Mouse (Mus musculus) forebrain, embryonic 12.5 days (tissue): ENCODE results near the gene Sqstm1. TPM values are rescaled to one million over a fixed set of nuclear protein-coding genes. Genes with fewer than 3 reads are reported as not detected.
A peak's percentile ranks its signal among the peaks of the same experiment; 100 is the strongest.

ENCODE experiments used
- ATAC-seq: fragments of 200-750 bp; cut with Nextera tagmentation; 2 replicates; pipeline ENCODE4 v1.8.0; 2017; ENCODE audit warnings: moderate TSS enrichment; ENCODE audit not compliant: low FRiP score
- H3K27ac ChIP-seq: fragments of 300-500 bp; sonication (generic); 2 replicates; pipeline ENCODE4 v1.5.1; 2016; ENCODE audit warnings: mild to moderate bottlenecking
- H3K27me3 ChIP-seq: fragments of 300-500 bp; sonication (generic); 2 replicates; pipeline ENCODE4 v1.6.1; 2016; ENCODE audit warnings: mild to moderate bottlenecking
- H3K36me3 ChIP-seq: fragments of 300-500 bp; sonication (generic); replicated peaks from 2 replicates; pipeline ENCODE4 v1.6.1; 2016; ENCODE audit warnings: mild to moderate bottlenecking
- H3K4me1 ChIP-seq: fragments of 300-500 bp; sonication (generic); 2 replicates; pipeline ENCODE4 v1.6.1; 2016
- H3K4me2 ChIP-seq: fragments of 300-500 bp; sonication (generic); 2 replicates; pipeline ENCODE4 v1.6.1; 2016; ENCODE audit warnings: mild to moderate bottlenecking, moderate library complexity
- H3K4me3 ChIP-seq: fragments of 300-500 bp; sonication (generic); replicated peaks from 2 replicates; pipeline ENCODE4 v1.5.1; 2016; ENCODE audit warnings: mild to moderate bottlenecking
- H3K9ac ChIP-seq: fragments of 300-500 bp; sonication (generic); 2 replicates; pipeline ENCODE4 v1.6.1; 2016; ENCODE audit warnings: mild to moderate bottlenecking
- H3K9me3 ChIP-seq: fragments of 300-500 bp; sonication (generic); 2 replicates; pipeline ENCODE4 v1.6.1; 2016
- WGBS: fragments of 180-500 bp; shearing (Covaris S2); methylation state at CpG from one replicate; pipeline ENCODE4 v1.1.7; 2016; 5-methylcytosine and 5-hydroxymethylcytosine counted together
- polyA plus RNA-seq: library from polyadenylated mRNA; unstranded; fragments of >200 nt; fragmentation: Nextera tagmentation; extraction: Ambion mirVana; gene quantifications from 2 replicates; pipeline ENCODE4 v1.2.1, GENCODE M21; 2016

The Sqstm1 gene
- polyA plus RNA-seq, 1 experiment from 2014 or later, result 169 TPM

DNA sequence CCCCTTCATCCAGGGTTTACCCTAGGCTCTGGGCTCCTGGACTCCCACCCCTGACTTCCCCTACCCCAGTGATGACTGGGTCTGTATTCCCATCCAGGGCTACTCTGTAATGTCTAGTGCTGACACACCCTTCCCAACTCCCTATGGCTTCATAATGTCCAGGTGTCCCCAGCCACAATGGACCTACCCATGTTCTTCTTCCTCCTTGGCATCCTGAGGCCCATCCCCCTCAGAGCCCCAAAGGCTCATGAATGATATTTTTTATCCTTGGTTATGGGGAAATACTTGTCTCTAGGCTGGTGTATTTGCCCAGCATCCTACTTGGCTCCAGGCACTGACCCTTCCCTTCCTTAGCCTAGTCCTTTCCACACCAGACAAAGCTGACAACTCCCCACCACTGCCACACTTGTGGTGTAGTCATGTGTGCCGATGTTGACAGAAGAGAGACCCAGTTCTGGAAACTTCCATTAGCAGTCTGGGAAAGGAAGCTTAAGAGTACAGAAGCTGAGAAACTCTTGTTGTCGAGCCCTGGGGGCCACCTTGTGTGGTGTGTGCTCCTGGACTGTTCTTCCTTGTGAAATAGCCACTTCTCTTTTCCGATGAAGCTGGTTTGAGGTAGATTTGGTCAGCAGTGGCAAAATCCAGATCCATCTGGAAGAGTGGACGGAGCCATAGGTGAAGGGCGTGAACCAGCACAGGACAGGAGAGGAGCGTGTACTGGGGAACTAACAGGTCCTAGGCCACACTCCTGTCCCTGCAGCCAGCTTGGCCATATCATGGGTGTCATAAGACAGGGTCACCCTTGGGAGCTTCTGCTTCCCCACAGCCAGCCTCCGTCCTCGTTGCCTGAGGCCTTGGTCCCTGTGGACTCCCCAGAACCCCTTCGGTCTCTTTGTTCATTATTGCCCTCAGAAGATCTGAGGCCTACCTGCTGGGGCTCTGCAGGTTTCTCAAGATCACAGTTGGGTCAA, 28.5 kb upstream of the Sqstm1 start:
- Histone ChIP-seq H3K9ac (no peak overlapping the region), H3K36me3 (peaks cover 14% of the 10 kb centered on the region), H3K4me2 (no peak overlapping the region), H3K4me3 (no peak overlapping the region), H3K27me3 (peaks cover 39% of the 10 kb centered on the region), H3K9me3 (no peaks in the 10 kb centered on the region), H3K27ac (no peak overlapping the region), H3K4me1 (peaks cover 15% of the 10 kb centered on the region)
- WGBS, result 90% methylated on average over 9 of the region's 9 CpGs
- no peak for ATAC-seq

DNA sequence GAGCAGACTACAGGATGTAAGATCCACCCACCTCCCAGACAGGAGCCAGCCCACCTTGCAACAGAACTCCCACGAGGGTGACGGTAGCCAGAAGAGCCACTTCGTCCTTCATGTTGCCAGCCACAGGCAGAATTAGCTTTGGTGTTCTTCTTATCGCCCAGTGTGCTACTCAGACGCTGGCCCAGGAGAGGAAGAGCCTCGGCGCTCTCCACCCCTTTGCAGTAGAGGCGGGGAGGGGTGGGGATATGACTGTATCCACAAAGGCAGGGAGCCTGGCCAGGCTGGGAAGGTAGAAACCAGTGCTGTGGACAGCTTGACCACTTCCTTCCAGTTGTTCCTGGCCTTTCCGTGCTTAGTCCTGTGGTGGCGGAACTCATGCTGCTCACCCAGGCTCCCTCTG, 27.7 kb upstream of the Sqstm1 start, which contains the start of gene Ltc4s:
Ltc4s (minus strand) TSS at position 293 of the 400 bp plus-strand sequence.
- peaks cover 15% of the 10 kb centered on the region for H3K4me1 ChIP-seq
- H3K9ac ChIP-seq, result no peak within 1 kb of the TSS
- 57% methylated on average over 10 of the region's 10 CpGs for WGBS
- H3K4me2 ChIP-seq, result peak within 1 kb of the TSS; percentile 91
- H3K36me3 ChIP-seq, result peaks cover 22% of the 10 kb centered on the region
- peak within 1 kb of the TSS; percentile 59 for H3K4me3 ChIP-seq
- peaks cover 39% of the 10 kb centered on the region for H3K27me3 ChIP-seq
- no peak within 1 kb of the TSS for H3K27ac ChIP-seq
- ATAC-seq, result no peak
- no peaks in the 10 kb centered on the region for H3K9me3 ChIP-seq

DNA sequence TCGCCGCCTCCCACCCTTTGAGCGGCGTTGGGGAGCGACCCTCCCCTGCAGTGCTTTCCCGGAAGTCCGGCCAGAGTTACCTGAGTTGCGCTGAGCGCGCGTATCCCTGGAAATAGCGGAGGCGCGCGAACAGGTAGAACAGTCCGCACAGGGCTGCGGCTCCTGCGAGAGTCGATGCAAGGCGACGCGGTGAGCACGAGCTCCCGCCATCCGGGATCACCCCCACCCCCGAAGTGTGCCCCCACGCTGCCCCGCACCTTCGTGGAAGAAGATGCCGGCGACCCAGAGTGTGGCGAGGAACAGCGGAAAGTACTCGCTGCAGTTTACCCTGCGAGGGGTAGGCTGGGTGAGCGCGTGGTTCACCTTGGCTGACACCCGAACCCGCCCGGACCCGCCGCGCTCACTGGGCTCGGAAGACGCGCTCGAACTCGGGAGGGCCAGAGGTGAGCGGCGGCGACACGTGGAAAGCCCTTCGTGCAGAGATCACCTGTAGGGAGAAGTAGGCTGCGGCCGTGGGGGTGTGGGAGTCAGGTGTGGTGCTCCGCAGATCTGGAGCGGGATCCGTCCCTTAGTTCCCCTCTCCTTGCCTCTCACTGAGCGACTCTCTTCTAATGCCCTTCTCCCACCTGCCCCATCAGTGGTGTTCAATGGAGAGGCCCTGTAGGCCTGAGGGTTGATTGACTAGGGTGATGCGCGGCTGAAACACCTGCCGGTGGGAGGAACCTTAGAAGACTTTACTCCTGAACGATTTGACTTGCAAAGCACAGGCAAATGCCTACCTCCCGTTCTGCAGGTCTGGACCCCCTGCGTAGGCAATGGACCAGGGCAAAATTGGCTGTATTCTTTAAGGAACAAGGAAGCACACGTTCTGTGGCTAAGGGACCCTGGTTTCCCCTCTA, 26.6 kb upstream of the Sqstm1 start:
- under 1% methylated on average over 66 of the region's 66 CpGs for WGBS

DNA sequence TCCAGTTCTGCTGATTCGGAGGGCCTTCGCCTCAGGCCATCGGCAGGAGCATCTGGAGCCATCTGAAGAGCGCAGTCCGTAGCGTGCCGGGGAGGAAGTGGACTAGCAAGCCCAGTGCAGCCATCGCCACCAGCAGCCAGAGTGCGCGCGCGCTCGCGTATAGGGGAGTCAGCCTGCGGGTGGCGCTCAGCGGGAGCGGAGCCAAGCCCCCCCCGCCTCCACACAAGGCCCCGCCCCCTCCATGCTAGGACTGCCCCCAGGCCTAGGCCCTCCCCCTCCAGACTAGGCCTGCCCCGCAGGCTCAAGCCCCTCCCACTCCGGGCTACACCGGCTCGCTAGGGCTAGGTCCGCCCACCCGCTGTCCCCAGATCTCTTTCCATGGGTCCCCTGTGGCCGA, 25.9 kb upstream of the Sqstm1 start:
- H3K27ac ChIP-seq, result no peak overlapping the region
- no peaks in the 10 kb centered on the region for H3K9me3 ChIP-seq
- peak; percentile 94 for ATAC-seq
- 0% methylated on average over 24 of the region's 27 CpGs for WGBS
- peaks cover 39% of the 10 kb centered on the region for H3K27me3 ChIP-seq
- H3K4me3 ChIP-seq, result peak overlapping the region; percentile 59
- H3K36me3 ChIP-seq, result peaks cover 40% of the 10 kb centered on the region
- H3K9ac ChIP-seq, result peak overlapping the region; percentile 58
- H3K4me1 ChIP-seq, result peaks cover 15% of the 10 kb centered on the region
- H3K4me2 ChIP-seq, result peak overlapping the region; percentile 91

More for the DNA sequence above, 26.6 kb upstream of the Sqstm1 start:
- Histone ChIP-seq H3K4me1 (peaks cover 15% of the 10 kb centered on the region), H3K27me3 (peaks cover 39% of the 10 kb centered on the region), H3K4me3 (peak overlapping the region; percentile 59), H3K9me3 (no peaks in the 10 kb centered on the region), H3K4me2 (peak overlapping the region; percentile 91), H3K27ac (no peak overlapping the region), H3K9ac (peak overlapping the region; percentile 58), H3K36me3 (peaks cover 33% of the 10 kb centered on the region)
- ATAC-seq, result peak; percentile 42

DNA sequence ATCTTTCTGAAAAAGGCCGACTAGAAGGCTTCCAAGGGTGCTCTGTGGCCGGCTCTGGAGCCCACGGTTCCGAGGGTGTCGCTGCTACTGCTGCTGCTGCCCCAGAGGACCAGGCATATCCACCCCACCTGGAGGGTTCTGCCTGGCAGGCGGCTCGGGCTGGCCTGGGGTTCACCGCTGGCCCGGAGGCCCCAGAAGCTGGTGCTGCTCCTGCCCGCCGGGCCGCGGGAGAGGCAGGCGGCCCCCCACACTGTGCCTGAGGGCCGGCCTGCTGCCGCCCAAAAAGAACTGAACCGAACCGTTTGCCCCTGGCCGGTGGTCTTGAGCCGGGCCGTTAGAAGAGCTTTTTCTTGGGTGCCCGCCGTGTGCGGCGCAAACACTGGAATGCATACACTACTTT, 24.0 kb upstream of the Sqstm1 start:
- 95% methylated on average over 25 of the region's 25 CpGs for WGBS
- Histone ChIP-seq H3K36me3 (peaks cover 45% of the 10 kb centered on the region), H3K4me1 (peaks cover 20% of the 10 kb centered on the region), H3K9ac (no peak overlapping the region), H3K27me3 (peaks cover 53% of the 10 kb centered on the region), H3K4me2 (no peak overlapping the region), H3K4me3 (no peak overlapping the region), H3K27ac (no peak overlapping the region), H3K9me3 (no peaks in the 10 kb centered on the region)
- no peak for ATAC-seq

DNA sequence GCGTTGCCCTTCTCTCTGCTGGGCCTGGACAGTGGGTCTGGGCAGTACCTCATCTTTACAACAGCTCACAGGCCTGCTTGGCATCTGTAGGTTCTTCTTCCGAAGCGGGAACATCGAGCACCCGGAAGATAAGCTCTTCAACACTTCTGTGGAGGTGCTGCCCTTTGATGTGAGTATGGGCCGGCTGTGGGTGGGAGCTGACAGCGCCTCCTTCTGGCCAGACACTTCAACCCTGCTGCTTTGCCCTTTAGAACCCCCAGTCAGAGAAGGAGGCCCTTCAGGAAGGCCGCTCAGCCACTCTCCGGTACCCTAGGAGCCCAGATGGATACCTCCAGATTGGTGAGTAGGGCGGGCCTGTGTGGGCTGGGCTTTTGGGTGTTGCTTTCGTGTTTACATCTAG, 23.4 kb upstream of the Sqstm1 start:
- ATAC-seq, result no peak
- 82% methylated on average over 11 of the region's 11 CpGs for WGBS

DNA sequence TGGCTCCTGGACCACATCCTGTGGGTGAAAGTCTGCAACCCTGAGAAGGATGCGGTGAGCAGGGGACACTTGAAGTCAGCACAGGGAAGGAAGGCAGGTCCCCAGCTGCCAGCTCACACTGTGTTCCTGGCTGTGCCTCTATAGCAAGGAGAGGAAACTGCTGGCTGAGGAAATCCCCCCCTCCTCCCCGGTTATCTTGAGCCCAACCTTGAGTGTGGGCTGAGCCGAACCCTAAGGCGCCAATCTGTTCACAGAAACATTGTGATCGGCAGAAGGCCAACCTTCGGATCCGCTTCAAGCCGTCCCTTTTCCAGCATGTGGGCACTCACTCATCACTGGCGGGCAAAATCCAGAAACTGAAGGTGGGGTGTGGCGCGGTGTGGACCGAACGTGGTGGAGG, 22.4 kb upstream of the Sqstm1 start:
- Histone ChIP-seq H3K9ac (no peak overlapping the region), H3K36me3 (peaks cover 45% of the 10 kb centered on the region), H3K4me3 (no peak overlapping the region), H3K27me3 (peaks cover 50% of the 10 kb centered on the region), H3K9me3 (no peaks in the 10 kb centered on the region), H3K4me2 (no peak overlapping the region), H3K27ac (no peak overlapping the region), H3K4me1 (peaks cover 28% of the 10 kb centered on the region)
- ATAC-seq, result no peak
- 96% methylated on average over 13 of the region's 13 CpGs for WGBS

More for the DNA sequence above, 23.4 kb upstream of the Sqstm1 start:
- Histone ChIP-seq H3K36me3 (peaks cover 45% of the 10 kb centered on the region), H3K9me3 (no peaks in the 10 kb centered on the region), H3K4me2 (no peak overlapping the region), H3K4me1 (peaks cover 21% of the 10 kb centered on the region), H3K27ac (no peak overlapping the region), H3K27me3 (peaks cover 52% of the 10 kb centered on the region), H3K9ac (no peak overlapping the region), H3K4me3 (no peak overlapping the region)

DNA sequence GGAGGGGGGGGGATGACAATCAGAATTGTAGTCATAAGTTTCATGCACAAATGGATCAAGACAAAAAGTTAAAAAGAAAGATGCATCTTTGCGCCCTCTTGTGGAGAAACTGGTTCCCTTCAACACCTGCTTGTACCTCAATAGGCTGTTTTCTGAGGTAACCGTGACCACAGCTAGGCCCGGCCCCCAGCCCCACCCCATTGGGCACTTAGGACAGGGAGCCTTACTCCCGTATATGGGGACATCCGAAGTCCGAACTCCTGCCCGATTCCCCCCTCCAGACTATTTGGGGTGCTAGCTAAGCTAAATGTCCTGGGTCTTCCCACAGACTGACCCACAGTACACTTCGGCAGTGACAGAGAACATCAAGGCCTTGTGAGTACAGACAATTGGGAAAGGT, 20.8 kb upstream of the Sqstm1 start:
- WGBS, result 21% methylated on average over 8 of the region's 8 CpGs
- Histone ChIP-seq H3K9ac (no peak overlapping the region), H3K4me1 (peaks cover 33% of the 10 kb centered on the region), H3K9me3 (no peaks in the 10 kb centered on the region), H3K4me3 (no peak overlapping the region), H3K36me3 (peaks cover 45% of the 10 kb centered on the region), H3K27ac (no peak overlapping the region), H3K27me3 (peaks cover 41% of the 10 kb centered on the region), H3K4me2 (peak overlapping the region; percentile 52)
- ATAC-seq, result no peak

DNA sequence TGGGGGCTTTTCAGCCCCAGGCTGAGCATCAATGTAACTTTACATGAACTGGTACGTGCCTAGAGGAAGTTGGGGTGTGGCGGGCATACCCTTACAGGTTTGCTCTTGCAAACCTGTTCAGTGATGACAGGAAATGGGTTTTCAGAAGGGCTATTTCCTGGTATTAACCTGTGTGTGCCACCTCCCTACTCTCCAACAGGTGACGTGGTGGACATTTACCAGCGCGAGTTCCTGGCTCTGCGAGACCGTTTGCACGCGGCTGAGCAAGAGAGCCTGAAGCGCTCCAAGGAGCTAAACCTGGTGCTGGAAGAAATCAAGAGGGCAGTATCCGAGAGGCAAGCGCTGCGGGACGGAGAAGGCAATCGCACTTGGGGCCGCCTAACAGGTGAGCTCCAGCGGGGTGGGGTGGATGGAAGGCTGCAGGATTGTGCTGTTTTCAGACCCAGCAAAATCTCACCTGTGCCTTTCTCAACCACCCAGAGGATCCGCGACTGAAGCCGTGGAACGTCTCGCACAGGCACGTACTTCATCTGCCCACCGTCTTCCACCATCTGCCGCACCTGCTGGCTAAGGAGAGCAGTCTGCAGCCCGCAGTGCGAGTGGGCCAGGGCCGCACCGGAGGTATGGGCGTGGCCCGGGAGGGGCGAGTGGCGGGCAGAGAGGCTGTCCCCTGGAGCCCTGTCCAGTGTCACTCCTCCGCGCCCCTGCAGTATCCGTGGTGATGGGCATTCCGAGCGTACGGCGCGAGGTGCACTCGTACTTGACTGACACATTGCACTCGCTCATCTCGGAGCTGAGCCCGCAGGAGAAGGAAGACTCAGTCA, 20.1 kb upstream of the Sqstm1 start:
- Histone ChIP-seq H3K4me2 (peak overlapping the region; percentile 52), H3K4me3 (peak overlapping the region; percentile 23), H3K27ac (peak overlapping the region; percentile 31; the same call in 1 of the 2 replicates), H3K27me3 (peaks cover 35% of the 10 kb centered on the region), H3K4me1 (peaks cover 33% of the 10 kb centered on the region), H3K36me3 (peaks cover 45% of the 10 kb centered on the region), H3K9me3 (no peaks in the 10 kb centered on the region), H3K9ac (0 out of 2 replicates have a peak overlapping the region, but pooled peaks have one; percentile 36)
- peak; percentile 24; the same call in 1 of the 2 replicates for ATAC-seq
- 21% methylated on average over 45 of the region's 45 CpGs for WGBS

DNA sequence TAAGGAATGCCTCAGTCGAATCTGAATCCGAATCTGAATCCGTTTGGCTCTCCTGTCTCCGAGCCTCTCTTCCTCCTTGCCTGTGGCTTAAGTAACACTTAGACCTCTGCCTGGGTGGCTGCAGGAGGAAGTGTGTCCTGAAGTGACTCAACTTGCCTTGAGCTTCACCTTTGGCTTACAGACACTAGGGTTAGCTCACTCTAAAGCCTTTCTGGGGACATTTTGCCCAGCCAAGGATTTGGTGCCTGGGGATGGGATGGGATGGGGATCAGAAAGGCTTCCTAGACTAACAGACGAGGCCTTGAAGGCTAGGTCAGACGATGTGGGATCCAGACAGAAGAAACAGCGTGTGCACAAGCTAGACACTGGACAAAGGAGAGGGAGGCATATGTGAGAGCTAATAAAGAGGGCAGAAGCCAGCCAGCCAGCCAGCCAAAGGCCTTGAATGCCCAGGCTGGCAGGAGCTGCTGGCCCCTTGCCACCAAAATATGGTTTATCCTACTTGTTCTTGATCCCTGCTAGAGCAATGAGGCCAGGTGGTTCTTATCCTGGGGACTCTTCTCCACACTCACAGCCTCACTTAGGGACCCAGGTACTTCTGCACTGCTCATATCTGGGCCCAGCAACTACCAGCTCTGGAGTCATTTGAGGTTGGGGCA, 18.8 kb upstream of the Sqstm1 start:
- Histone ChIP-seq H3K4me3 (no peak overlapping the region), H3K27ac (no peak overlapping the region), H3K4me1 (peaks cover 34% of the 10 kb centered on the region), H3K27me3 (peaks cover 31% of the 10 kb centered on the region), H3K9me3 (no peaks in the 10 kb centered on the region), H3K9ac (no peak overlapping the region), H3K4me2 (no peak overlapping the region), H3K36me3 (peaks cover 34% of the 10 kb centered on the region)
- WGBS, result 43% methylated on average over 7 of the region's 7 CpGs
- no peak for ATAC-seq

DNA sequence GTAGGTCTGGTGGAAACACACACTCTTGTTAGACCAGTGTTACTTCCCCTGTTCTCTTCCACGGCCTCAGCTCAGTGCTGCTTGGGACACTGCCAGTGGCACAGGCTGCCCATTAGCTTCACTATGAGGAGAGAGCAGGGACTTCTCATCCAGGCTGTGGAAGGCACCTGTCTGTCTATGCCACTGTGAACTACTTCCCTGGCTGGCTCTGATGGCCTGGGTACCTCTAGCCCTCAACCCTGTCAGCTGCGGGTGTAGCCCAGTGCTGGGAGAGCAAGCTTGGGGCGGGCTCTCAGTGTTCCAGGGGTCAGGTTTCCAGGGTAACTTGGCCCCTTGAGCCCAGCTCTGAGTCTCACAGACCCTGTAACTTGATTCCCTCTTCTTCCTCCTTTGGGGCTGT, 18.1 kb upstream of the Sqstm1 start:
- peaks cover 28% of the 10 kb centered on the region for H3K36me3 ChIP-seq
- H3K9ac ChIP-seq, result 0 out of 2 replicates have a peak overlapping the region, but pooled peaks have one; percentile 25
- H3K4me3 ChIP-seq, result no peak overlapping the region
- H3K4me1 ChIP-seq, result peaks cover 38% of the 10 kb centered on the region
- H3K4me2 ChIP-seq, result no peak overlapping the region
- H3K27ac ChIP-seq, result no peak overlapping the region
- H3K27me3 ChIP-seq, result peaks cover 31% of the 10 kb centered on the region
- 25% methylated on average over 3 of the region's 3 CpGs for WGBS
- H3K9me3 ChIP-seq, result no peaks in the 10 kb centered on the region
- ATAC-seq, result no peak
